Mouse (Mus musculus) telencephalon, adult 2 months (tissue): Measurements from ENCODE around the gene Avl9.

Experiments used
- DNase-seq: peaks from one replicate; pipeline ENCODE4 v3.0.0-alpha.2; 2011; ENCODE audit warnings: low read depth, low spot score

The Avl9 gene

DNA sequence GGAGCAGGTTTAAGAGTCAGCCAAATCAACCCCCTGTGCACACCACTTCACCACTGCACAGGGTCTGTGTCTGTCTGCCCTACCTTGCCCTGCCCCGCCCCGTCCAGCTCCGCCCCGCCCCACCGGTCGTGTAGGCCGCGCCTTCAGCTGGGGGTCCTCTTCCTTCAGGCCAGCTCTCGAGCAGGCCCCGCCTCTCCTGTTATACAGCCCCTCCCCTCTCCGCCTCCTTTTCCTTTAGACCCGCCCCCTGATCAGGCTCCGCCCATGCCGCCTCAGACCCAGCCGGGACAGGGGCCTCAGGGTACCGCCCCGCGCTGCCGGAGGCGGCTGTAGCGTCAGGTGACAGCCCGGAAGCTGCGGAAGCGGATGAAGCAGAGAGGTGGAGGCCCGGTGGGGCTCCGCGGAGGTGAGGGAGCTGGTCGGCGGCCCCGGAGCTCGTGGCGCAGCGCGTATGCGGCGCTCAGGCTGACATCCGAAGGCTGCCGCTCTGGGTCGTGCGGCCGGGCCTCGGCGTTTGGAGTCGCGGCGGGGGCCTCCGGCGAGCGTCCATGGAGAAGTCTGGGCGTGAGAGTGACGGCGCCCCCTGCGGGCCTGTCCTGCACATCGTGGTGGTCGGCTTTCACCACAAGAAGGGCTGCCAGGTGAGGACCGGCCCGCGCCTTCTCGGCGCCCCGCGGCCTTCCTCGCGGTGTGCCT is at the start of gene Avl9:
Avl9 (plus strand) TSS at position 326 of the 696 bp plus-strand sequence.
- peak; percentile 93 for DNase-seq

DNA sequence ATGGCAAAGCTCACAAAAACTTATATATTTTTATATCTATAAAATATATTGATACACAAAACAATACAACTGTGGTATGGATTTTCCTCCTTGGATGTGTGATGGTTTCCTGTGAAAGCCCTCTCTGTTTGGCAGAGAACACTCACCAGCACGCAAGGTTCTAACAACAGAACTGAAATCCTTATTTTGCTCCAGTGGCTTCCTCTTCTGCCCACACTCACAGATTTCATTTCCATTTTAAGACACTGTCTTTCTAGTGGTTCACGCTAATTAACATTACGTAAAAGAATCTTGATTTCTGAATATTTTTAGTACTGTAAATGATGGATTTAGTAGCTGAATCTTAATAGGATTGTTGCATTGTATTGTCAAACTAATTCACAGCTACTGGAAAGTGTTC is 26.5 kb upstream of the Avl9 start:
- peak; percentile 36 for DNase-seq

- DNase-seq = peak; percentile 40
Measured at GRCm38 (mm10) chr6:56691205-56691604, 23.5 kb upstream of the Avl9 start.

GRCm38 (mm10) chr6:56692445-56692844 is 22.3 kb upstream of the Avl9 start:
- no peak for DNase-seq

DNA sequence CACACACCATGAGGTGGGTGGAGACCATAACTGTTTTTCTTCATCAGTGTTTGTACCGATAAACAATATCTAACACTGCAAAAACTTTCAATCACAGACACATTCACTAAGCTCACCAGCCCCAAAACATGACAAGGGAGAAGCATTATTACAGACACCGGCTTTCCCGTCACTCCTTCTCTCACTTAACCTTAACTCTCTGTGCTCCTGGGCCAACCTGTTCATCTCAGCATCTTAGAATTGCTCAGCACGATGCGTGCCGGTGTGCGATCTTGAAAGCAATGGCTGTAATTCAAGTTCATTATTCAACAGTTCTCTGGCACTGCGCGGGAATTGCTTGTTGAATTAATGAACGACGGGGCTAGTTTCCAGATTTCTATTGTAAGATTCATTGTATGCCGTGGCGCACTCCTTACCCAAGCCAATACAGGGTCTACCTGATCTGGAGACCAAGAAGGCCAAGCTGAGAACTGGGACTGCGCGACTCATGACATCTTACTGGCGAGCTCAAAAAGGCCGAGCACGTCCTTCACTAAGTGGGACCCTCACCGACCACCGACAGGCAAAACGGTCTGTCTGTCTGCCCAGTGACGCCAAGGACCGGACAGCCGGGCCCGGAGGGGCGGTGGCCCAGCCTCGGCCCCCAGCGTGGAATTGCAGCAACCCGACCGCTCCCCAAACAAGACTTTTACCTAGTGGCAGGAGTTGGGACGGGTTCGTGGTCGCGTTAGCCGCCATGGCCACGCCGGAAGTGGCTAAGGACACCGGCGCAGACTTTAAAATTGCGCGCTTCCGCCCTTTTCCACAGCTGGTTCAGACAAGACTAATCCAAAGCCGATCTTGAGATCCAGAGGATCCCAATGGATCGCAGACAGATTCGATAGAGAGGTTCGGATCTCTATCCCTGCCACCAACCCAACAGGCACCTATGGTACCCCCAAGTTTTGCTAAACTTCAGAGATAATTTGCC is 10.5 kb upstream of the Avl9 start, which contains the start of gene Lsm5:
Lsm5 (minus strand) TSS at position 780 of the 970 bp plus-strand sequence.
- peak; percentile 92 for DNase-seq

DNA sequence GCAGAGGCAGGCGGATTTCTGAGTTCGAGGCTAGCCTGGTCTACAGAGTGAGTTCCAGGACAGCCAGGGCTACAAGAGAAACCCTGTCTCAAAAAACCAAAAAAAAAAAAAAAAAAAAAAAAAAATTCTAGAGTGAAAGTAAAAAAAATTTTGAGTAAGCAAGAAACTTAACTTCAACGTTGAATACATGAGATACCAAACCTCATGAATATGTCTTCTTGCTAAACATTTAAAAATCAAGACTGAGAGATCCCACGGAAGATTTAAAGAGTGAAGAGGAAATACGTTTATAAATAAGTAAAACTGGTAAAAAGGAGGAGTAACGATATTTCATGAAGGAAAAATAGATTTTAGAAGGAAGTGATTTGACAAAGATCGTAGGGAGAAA is 519 bp upstream of the Avl9 start:
- DNase-seq = no peak

DNA sequence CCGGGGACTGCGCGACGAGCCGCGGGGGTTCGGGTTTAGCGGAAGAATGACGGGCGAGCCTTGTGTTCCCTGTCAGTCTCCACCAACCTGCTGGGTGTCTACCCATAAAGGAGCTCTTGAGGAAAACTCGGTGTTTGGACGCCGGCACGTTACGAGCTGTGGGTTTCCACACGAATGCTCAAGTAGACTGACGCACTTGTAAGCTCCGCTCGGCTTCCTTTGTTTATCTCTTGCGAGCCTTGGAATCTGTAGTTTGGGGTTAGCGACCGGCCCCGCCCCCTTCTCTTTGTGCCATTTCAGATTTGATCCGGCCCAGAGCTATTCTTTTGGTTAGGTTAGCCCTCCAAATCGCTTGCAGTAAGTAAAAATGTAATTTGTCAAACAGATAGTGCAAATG is 569 bp downstream of the Avl9 start:
- DNase-seq = no peak

GRCm38 (mm10) chr6:56719071-56719470 is 4.4 kb downstream of the Avl9 start:
- DNase-seq = no peak

DNA sequence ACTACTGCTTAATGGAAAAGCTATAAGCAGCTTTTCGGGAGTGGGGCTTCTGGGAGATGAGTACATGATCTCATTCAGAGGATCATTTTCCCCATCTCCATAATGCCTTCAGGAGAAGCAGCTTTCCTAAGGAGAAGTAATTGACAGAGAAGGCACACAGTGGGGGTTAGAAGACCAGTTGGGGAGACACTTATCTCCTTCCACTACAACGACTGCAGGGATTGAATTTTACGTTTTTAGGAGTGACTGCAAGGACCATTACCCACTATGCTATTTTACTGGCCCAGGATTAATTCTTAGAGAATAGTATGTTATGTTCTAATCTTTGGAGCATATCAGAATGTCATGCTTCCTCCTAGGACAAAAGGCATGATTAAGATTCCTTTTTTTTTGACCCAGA is 6.2 kb downstream of the Avl9 start:
- no peak for DNase-seq

GRCm38 (mm10) chr6:56732545-56732944 is 17.8 kb downstream of the Avl9 start:
- DNase-seq = no peak

DNA sequence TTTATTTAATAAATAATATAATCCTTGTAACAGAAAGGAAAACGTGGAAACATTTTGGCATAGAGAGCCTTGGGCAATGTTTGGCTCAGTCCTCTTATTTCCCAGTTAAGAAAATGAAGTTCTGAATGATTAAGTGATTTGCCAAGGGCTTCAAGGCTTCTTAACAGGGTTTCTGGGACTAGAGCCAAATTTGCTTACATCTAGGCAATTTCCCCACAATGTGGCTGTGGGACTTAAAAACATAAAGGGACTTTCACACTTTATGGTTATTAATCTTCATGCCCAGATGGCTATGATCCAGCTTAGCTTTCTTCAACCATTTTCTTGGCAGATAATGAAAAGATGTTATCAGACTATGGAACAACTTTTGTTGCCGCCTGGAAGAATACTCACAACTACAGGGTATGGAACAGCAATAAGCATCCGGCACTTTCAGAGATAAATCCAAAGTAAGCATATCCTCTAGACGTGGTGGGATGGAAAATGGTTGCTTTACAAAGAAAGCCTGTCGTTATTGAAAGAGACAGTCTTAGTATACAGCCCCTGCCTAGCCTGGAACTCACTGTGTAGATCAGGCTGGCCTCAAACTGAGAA is 31.3 kb downstream of the Avl9 start:
- DNase-seq = peak; percentile 28

GRCm38 (mm10) chr6:56753719-56754118 is 39.0 kb downstream of the Avl9 start:
- DNase-seq = no peak

GRCm38 (mm10) chr6:56756117-56756516 is 41.4 kb downstream of the Avl9 start:
- no peak for DNase-seq

GRCm38 (mm10) chr6:56759324-56759723 is 44.6 kb downstream of the Avl9 start:
- no peak for DNase-seq

DNA sequence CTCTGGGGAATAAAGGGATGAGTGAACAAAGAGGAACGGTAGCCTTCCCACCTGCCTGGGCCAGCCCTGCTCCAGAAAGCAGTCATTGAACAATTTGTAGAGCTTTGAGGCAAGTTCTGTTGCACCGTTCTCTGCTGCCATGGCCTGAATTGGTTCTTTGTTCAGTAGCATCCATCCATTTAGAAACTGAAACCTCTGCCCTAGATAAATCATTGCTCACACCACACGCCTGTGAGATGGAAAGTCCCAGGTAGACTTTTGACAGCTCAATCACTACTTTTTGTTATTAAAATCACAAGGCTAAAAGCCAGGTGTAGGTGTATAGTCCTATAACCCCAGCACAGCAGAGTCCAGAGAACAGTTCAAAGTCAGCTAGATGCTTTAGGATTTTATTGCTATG is 50.6 kb downstream of the Avl9 start:
- DNase-seq = no peak

- no peak for DNase-seq
Measured at GRCm38 (mm10) chr6:56765696-56766095, 51.0 kb downstream of the Avl9 start.

- no peak for DNase-seq
Measured at GRCm38 (mm10) chr6:56775816-56776215, 61.1 kb downstream of the Avl9 start.

- DNase-seq = no peak
Measured at GRCm38 (mm10) chr6:56779636-56780035, 64.9 kb downstream of the Avl9 start.

DNA sequence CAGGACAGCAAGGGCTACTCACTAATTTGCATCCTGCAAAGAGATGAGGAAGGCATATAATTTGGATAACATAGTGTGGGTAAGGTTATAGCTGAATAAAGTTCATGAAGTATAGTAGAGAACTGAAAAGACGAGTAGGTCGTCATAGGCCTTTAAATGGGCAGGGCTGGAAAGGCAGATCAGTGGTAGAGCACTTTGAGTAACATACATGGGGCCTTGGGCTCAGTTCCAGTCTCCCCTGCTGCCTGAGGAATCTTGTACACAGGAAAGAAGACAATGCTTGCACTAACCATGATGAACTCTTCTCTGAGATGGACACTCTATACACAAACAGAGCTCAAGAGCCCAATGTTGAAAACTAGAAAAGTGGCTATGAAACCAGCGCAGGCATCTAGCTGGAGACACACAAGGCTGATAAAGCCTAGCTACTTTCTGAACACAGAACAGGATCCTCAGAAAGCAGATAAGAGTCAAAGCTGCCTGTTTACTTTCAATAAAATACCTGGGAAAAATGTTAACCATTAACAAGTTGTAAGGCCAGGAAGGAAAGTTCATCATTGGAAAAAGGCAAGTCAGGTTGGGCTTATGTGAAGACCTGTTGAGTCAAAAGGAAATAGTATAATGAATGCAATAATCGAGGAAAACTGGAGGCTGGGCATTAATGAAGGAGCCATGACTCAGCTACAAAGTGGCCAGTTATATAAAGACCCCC is 69.0 kb downstream of the Avl9 start:
- DNase-seq = no peak

- no peak for DNase-seq
Measured at GRCm38 (mm10) chr6:56785068-56785467, 70.4 kb downstream of the Avl9 start.

DNA sequence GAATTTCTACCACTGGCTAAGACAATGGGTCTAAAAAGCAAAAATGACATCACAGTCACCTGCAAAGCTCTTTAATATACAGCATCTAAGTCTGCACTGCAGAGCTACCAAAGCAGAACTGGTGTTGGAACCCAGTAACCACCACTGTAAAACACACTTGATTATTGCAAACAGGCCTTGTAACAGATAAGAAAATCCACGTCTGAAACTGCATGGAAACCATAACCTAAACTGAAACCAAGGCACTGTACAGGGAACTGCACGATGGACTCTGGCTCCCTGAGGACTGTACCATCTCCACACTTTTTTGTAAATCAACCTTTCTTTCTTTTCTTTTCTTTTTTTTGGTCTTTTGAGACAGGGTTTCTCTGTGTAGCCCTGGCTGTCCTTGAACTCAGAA is 73.0 kb downstream of the Avl9 start:
- DNase-seq = no peak

GRCm38 (mm10) chr6:56789336-56789735 is 74.6 kb downstream of the Avl9 start:
- no peak for DNase-seq
